Mouse (Mus musculus): ENCODE measurements at regions not wholly inside any gene's neighbourhood (a gene's known extent, or its start where the extent isn't known, plus 50 kb on each side); places are given as distances from the start of the nearest gene placed in this dataset.

DNA sequence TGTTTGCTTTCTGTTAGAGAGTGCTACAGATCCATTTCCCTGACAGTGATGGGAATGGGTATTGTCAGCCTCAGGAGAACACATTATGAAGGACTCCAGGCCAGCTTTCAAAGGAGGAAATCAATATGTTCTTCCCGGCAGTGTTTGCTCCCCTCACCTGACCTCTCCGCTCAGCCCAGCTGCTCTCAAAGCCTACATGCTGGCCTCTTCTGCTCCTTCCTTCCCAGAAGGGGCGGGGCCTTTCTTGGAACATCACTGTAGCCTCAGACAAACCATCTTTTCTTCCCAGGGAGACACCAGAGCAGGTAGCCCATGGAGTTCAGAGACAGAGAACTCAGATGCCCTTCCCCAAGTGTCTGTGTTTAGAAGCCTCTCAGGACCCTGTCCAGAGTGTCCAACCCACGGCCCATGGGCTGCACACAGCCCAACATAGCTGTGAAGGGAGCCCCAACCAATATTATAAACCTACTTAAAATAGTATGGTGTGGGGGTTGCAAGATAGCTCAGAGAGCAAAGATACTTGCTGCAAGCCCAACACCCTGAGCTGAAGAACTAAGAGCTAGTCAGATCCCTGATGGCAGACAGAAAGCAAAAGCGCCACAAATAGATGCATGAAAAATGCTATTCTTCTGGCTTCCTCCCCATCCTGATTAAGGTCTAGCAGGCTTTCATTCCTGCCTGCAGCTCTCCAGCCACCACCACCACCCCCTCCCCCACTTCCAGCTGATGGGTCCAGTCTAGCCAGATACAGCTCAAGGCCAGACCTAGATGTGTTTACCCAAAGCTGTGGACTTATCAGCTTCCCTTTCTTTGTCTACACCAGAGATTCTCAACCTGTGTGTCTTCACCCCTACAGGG is 141.8 kb upstream of the Hs6st1 start:
- no peaks in the 10 kb centered on the region for H3K36me3 ChIP-seq (ENCODE audit: control insufficient read depth, insufficient read depth, low read length)
- 77% methylated on average over 5 of the region's 5 CpGs for WGBS
- no peak overlapping the region for H3K27ac ChIP-seq (ENCODE audit: control insufficient read depth, insufficient read depth, low read length)
- H3K4me1 ChIP-seq (replicated peaks; ENCODE audit: control insufficient read depth, insufficient read depth, low read length): no peaks in the 10 kb centered on the region
- no peaks in the 10 kb centered on the region for H3K27me3 ChIP-seq (ENCODE audit: control insufficient read depth, insufficient read depth, low read length)
- H3K4me3 ChIP-seq (ENCODE audit: control insufficient read depth, insufficient read depth, low read length): no peak overlapping the region
- TF ChIP-seq CTCF (IDR thresholded peaks at IDR 0.05; ENCODE audit: borderline replicate concordance, control insufficient read depth, extremely low read depth, insufficient read depth, low read length, poor library complexity) (no peak), POLR2A (IDR thresholded peaks at IDR 0.05; ENCODE audit: control insufficient read depth, extremely low read depth, insufficient read depth, low read length, poor library complexity) (0 out of 2 replicates have a peak, but pooled peaks have one; percentile 20)
- DNase-seq: no peak

GRCm38 (mm10) chr1:35927049-35927415 is 141.2 kb upstream of the Hs6st1 start:
- no peak for DNase-seq
- Histone ChIP-seq H3K36me3 (ENCODE audit: control insufficient read depth, insufficient read depth, low read length) (no peaks in the 10 kb centered on the region), H3K27me3 (ENCODE audit: control insufficient read depth, insufficient read depth, low read length) (no peaks in the 10 kb centered on the region), H3K4me1 (replicated peaks; ENCODE audit: control insufficient read depth, insufficient read depth, low read length) (no peaks in the 10 kb centered on the region), H3K4me3 (ENCODE audit: control insufficient read depth, insufficient read depth, low read length) (no peak overlapping the region), H3K27ac (ENCODE audit: control insufficient read depth, insufficient read depth, low read length) (no peak overlapping the region)
- 87% methylated on average over 3 of the region's 3 CpGs for WGBS
- TF ChIP-seq POLR2A (IDR thresholded peaks at IDR 0.05; ENCODE audit: control insufficient read depth, extremely low read depth, insufficient read depth, low read length, poor library complexity) (no peak), CTCF (IDR thresholded peaks at IDR 0.05; ENCODE audit: borderline replicate concordance, control insufficient read depth, extremely low read depth, insufficient read depth, low read length, poor library complexity) (no peak)

- Histone ChIP-seq H3K27me3 (ENCODE audit: control insufficient read depth, insufficient read depth, low read length) (no peaks in the 10 kb centered on the region), H3K4me1 (replicated peaks; ENCODE audit: control insufficient read depth, insufficient read depth, low read length) (no peaks in the 10 kb centered on the region), H3K4me3 (ENCODE audit: control insufficient read depth, insufficient read depth, low read length) (no peak overlapping the region), H3K27ac (ENCODE audit: control insufficient read depth, insufficient read depth, low read length) (no peak overlapping the region), H3K36me3 (ENCODE audit: control insufficient read depth, insufficient read depth, low read length) (no peaks in the 10 kb centered on the region)
- DNase-seq: no peak
- no peak for TF ChIP-seq CTCF (IDR thresholded peaks at IDR 0.05; ENCODE audit: borderline replicate concordance, control insufficient read depth, extremely low read depth, insufficient read depth, low read length, poor library complexity)
- TF ChIP-seq POLR2A (IDR thresholded peaks at IDR 0.05; ENCODE audit: control insufficient read depth, extremely low read depth, insufficient read depth, low read length, poor library complexity): no peak
- 87% methylated on average over 3 of the region's 3 CpGs for WGBS
Measured at GRCm38 (mm10) chr1:35930351-35930750, 137.8 kb upstream of the Hs6st1 start.

DNA sequence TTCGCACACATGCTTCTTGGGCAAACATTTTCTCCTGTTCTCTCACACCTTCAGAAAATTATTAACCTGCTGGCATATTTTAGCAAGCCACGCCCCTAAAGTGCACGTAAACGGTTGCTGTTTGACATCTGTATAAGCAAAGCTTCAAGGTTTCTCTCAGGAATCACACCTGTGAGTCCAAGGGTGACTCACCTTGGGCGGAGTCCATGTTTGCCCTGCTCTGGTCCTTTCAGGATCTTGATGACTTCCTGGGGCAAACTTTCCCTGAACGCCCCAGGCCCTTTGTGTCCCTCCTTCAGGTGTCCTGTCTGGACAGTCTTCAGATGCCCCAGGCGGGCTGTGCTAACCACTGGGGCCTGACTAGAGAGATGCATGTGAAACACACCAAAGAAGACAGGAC is 137.1 kb upstream of the Hs6st1 start:
- 96% methylated on average over 7 of the region's 7 CpGs for WGBS
- no peak for DNase-seq
- H3K27me3 ChIP-seq (ENCODE audit: control insufficient read depth, insufficient read depth, low read length): no peaks in the 10 kb centered on the region
- no peaks in the 10 kb centered on the region for H3K36me3 ChIP-seq (ENCODE audit: control insufficient read depth, insufficient read depth, low read length)
- no peak overlapping the region for H3K4me3 ChIP-seq (ENCODE audit: control insufficient read depth, insufficient read depth, low read length)
- H3K27ac ChIP-seq (ENCODE audit: control insufficient read depth, insufficient read depth, low read length): no peak overlapping the region
- TF ChIP-seq CTCF (IDR thresholded peaks at IDR 0.05; ENCODE audit: borderline replicate concordance, control insufficient read depth, extremely low read depth, insufficient read depth, low read length, poor library complexity) (no peak), POLR2A (IDR thresholded peaks at IDR 0.05; ENCODE audit: control insufficient read depth, extremely low read depth, insufficient read depth, low read length, poor library complexity) (no peak)
- no peaks in the 10 kb centered on the region for H3K4me1 ChIP-seq (replicated peaks; ENCODE audit: control insufficient read depth, insufficient read depth, low read length)

GRCm38 (mm10) chr1:35933511-35933910 is 134.7 kb upstream of the Hs6st1 start:
- no peaks in the 10 kb centered on the region for H3K27me3 ChIP-seq (ENCODE audit: control insufficient read depth, insufficient read depth, low read length)
- H3K4me1 ChIP-seq (replicated peaks; ENCODE audit: control insufficient read depth, insufficient read depth, low read length): no peaks in the 10 kb centered on the region
- no peak for DNase-seq
- 96% methylated on average over 7 of the region's 7 CpGs for WGBS
- no peak overlapping the region for H3K27ac ChIP-seq (ENCODE audit: control insufficient read depth, insufficient read depth, low read length)
- H3K36me3 ChIP-seq (ENCODE audit: control insufficient read depth, insufficient read depth, low read length): no peaks in the 10 kb centered on the region
- no peak overlapping the region for H3K4me3 ChIP-seq (ENCODE audit: control insufficient read depth, insufficient read depth, low read length)
- TF ChIP-seq CTCF (IDR thresholded peaks at IDR 0.05; ENCODE audit: borderline replicate concordance, control insufficient read depth, extremely low read depth, insufficient read depth, low read length, poor library complexity) (no peak), POLR2A (IDR thresholded peaks at IDR 0.05; ENCODE audit: control insufficient read depth, extremely low read depth, insufficient read depth, low read length, poor library complexity) (no peak)

DNA sequence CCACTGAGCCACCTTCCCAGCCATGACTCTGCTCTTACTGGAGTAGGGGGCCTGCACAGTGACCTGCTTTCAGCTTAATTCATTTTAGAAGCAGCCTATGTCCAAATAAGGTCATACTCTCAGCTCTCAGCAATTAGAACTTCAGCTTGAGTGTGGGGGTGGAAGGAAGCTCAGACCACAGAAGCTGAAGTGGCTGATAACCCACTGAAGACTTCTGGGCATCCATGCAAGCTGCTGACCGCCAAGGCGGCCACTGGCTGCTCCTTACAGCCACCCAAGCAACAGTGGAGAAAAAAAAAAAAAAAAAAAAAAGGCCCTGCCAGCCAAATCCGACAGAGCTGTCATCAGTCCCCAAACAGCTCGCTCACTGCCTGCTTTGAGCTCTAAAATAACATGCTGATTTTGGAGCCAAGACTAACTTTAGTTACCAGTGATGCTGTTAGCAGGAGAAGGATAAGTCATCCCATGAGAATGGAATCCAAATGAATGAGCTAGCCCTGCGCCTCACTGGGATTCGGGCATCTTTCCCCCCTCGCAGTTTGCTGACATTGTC is 133.0 kb upstream of the Hs6st1 start:
- no peak for DNase-seq
- Histone ChIP-seq H3K4me1 (replicated peaks; ENCODE audit: control insufficient read depth, insufficient read depth, low read length) (no peaks in the 10 kb centered on the region), H3K27ac (ENCODE audit: control insufficient read depth, insufficient read depth, low read length) (no peak overlapping the region), H3K4me3 (ENCODE audit: control insufficient read depth, insufficient read depth, low read length) (no peak overlapping the region), H3K27me3 (ENCODE audit: control insufficient read depth, insufficient read depth, low read length) (no peaks in the 10 kb centered on the region), H3K36me3 (ENCODE audit: control insufficient read depth, insufficient read depth, low read length) (no peaks in the 10 kb centered on the region)
- TF ChIP-seq POLR2A (IDR thresholded peaks at IDR 0.05; ENCODE audit: control insufficient read depth, extremely low read depth, insufficient read depth, low read length, poor library complexity) (no peak), CTCF (IDR thresholded peaks at IDR 0.05; ENCODE audit: borderline replicate concordance, control insufficient read depth, extremely low read depth, insufficient read depth, low read length, poor library complexity) (no peak)
- 50% methylated on average over 7 of the region's 7 CpGs for WGBS
